Mouse (Mus musculus): ENCODE measurements at regions not wholly inside any gene's neighbourhood (a gene's known extent, or its start where the extent isn't known, plus 50 kb on each side); places are given as distances from the start of the nearest gene placed in this dataset.

GRCm38 (mm10) chr12:110385801-110386599 is 60.9 kb upstream of the Ppp2r5c start:
- TF ChIP-seq CTCF (IDR thresholded peaks at IDR 0.05; ENCODE audit: control insufficient read depth, insufficient read depth, insufficient replicate concordance, low read depth, low read length) (no peak), POLR2A (IDR thresholded peaks at IDR 0.05; ENCODE audit: control insufficient read depth, low read depth, low read length) (no peak)
